Mouse (Mus musculus): Measurements from ENCODE around the gene 4930402F06Rik.

GRCm38 (mm10) chr2:35416473-35416872 is 19.5 kb upstream of the 4930402F06Rik start:
- TF ChIP-seq CTCF (IDR thresholded peaks at IDR 0.05; ENCODE audit: low read depth) (no peak), EP300 (IDR thresholded peaks at IDR 0.05; ENCODE audit: low read depth) (no peak)

All from liver, embryonic 14.5 days (tissue).